Mouse (Mus musculus) cerebellum, postnatal 36 days (tissue): ENCODE results near the gene Rbfox1.

ENCODE experiments used
- DNase-seq, 2 experiments: peaks; one replicate each; pipeline ENCODE4 v3.0.0; 2021 to 2022; ENCODE audit warnings: mixed read lengths in 2 of 2

Rbfox1 gene

GRCm38 (mm10) chr16:5884746-5885689, at the start of gene Rbfox1:
Rbfox1 (plus strand) TSS chr16:5885355.
- DNase-seq, result peak; percentile 64 to 70

DNA sequence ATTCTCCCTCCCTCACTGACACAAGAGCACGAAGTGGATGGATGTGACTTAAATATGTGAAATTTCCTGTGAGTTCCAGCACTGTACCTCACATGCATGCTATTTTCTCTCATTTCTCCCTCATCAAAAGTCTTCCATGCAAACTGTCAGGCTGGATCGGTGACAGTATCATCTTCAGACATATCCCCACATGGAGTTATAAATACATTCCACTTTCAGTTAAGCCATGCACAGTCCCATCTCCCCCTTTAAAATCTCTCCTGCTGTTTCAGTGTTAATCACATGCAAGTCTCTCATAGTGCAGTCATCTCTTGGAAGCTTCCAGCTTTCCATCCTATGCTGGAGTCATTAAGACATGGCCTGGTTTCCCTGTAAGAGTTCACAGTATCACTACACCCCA, 48.4 kb upstream of the Rbfox1 start:
- DNase-seq, result no peak

- DNase-seq, result no peak
Measured at GRCm38 (mm10) chr16:5841167-5841566, 44.0 kb upstream of the Rbfox1 start.

GRCm38 (mm10) chr16:5845645-5846044, 39.5 kb upstream of the Rbfox1 start:
- no peak for DNase-seq

DNA sequence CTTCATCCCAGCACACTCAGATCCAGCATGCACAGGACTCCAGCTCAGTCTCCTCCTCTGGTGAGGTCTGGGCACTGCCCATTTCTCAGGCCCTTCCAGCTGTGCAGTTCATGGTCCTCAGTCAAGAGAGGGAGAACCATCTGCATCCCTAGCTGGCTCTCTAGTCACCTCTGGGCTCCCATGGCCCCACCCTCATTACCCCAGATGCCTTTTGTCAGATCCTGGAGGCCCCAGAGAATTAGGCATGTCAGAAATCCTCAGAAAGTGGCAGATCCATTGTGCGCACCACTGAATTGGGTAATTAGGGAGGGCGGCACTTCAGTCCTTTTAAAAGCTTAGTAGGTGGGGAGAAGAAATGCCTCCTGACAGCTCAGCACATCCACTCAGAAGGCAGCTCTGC, 32.1 kb upstream of the Rbfox1 start:
- no peak for DNase-seq

- DNase-seq, result peak; percentile 62 to 64
Measured at GRCm38 (mm10) chr16:5864350-5864749, 20.8 kb upstream of the Rbfox1 start.

- DNase-seq, result no peak
Measured at GRCm38 (mm10) chr16:5866966-5867365, 18.2 kb upstream of the Rbfox1 start.

DNA sequence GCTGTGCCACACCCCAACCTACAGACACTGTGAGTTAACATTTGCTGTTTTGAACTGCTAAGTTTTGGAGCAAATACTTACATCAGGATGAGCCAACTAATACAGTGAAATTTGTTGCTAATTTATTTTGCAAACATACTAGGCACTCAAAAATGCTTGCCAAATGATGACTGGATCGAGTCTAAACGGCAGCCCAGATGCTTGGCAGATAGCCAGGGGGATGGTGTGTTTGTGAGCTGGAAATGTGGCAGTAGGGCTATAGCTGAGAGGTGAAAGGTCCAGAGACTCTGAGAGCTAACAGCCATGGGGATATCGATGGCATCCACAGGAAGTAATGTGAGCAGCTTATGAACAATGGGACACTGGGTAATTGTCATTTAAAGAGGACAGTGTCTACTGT, 14.8 kb upstream of the Rbfox1 start:
- no peak for DNase-seq

- DNase-seq, result peak; percentile 73 to 78
Measured at GRCm38 (mm10) chr16:5881820-5882219, 3.3 kb upstream of the Rbfox1 start.

DNA sequence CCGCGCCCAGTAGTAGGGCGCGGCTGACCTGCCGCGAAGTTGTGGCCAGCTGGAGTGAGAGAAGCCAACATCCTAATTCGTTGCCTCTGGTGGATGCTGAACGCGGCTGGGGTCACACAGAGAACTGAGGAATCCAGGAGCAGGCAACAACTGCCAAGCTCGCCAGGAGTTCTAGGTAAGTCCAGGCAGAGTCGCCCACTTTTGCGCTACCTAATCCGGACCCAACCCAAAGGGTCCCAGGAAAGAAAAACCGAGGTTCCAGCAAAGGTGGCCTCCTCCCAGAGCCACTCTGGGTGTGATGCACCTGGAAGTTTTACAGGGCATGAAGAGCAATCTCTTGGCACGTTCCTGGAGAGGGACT, 515 bp downstream of the Rbfox1 start:
- no peak for DNase-seq

- DNase-seq, result no peak
Measured at GRCm38 (mm10) chr16:5895564-5895963, 10.4 kb downstream of the Rbfox1 start.

- no peak for DNase-seq
Measured at GRCm38 (mm10) chr16:5898330-5898729, 13.2 kb downstream of the Rbfox1 start.

GRCm38 (mm10) chr16:5910742-5911141, 25.6 kb downstream of the Rbfox1 start:
- DNase-seq, result peak in 1 of 2 experiments; percentile 12

GRCm38 (mm10) chr16:5911880-5912327, 26.7 kb downstream of the Rbfox1 start:
- peak; percentile 90 to 91 for DNase-seq

DNA sequence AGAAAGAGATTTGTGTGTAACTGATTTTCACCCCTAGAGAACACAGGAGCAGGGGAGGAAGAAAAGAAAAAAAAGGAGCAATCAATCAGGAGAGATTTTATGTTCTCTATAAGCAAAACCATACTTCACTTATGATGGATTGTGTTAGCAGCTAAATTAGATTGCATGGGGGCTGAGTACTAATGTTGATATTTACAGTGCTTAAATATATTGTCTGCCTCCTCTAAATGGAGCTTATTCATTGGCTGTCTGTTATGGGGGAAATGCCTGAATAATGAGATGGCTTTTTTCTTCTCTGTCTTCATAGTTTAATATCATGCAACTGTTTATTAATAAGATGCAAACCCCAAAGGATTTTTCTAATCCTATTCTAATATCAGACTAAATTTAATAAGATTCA, 32.8 kb downstream of the Rbfox1 start:
- DNase-seq, result no peak

DNA sequence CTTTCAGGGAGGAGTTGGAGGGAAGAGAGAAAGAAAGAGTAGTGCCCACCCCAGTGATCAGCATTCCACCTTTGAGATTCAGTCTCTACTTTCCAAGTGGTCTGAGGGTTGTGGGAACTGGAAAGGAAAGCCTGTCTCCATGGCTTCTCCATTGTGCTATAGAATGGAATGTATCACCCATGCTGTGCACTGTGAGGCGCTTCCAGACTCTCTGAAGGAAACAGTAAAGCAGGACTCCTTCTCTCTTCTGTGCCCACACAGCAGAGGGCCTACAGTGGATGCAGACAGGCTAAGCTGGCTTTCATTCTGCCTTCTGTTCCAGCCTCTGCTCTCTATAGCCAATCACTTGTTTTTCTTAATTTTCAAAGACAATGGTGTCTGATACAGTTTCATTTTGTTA, 41.8 kb downstream of the Rbfox1 start:
- DNase-seq, result no peak

DNA sequence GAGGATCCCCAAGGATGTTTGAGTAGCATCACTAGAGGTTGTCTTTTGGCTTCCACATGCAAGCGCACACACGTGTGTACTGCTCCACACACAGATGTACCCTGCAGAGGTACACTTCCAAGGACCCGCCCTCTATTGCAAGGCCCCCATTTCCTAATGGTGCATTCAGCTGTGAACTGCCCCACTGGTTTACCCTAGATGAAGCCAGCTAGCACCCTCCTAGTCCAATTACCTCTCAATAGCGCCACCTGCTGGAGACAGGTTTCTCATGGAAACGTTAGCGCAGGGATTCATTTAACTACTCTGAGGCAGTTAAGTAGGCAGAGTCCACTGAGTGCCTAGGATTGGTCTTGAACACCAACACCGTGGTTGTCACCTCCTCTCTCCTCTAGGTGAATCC, 46.5 kb downstream of the Rbfox1 start:
- peak; percentile 86 to 90 for DNase-seq

DNA sequence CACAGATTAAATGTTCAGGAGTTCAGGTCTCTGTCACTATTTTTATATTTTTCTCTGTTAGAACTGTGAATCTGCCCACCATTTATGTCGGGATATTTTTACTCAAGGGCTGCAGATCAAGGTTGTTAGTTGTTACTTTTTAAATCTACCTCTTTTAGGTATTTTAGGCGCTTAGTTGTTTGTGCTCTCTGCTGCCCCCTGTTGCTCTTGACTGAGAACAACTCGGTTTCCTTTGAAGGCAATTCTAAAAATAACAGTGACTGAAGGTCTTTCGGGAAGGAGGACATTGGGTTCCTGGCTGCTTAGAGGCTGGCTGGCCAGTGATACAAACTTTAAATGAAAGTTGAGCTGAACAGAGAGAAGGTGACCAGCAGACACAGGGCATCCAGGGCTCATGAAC, 54.9 kb downstream of the Rbfox1 start:
- peak in 1 of 2 experiments; percentile 20 for DNase-seq

DNA sequence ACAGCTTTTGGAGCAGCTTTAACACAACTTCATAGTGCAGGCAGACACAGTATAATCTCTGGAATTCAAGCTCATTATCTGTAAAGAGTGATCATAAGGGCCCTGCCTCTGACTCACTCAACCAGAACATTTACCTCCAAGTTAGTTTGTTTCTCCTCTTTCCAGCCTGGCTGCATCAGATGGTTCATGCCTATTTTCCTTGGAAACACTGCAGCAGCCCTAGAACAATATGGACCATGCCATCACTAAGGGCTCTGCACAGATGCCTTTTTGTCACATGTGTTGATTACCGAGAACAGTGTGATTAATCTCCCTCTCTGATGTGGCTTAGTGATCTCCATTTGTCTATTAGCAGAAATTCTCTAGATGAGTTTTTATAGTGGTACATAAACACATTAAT, 60.5 kb downstream of the Rbfox1 start:
- no peak for DNase-seq

GRCm38 (mm10) chr16:5953106-5953505, 68.0 kb downstream of the Rbfox1 start:
- DNase-seq, result no peak

- DNase-seq, result peak; percentile 15 to 23
Measured at GRCm38 (mm10) chr16:5957418-5957817, 72.3 kb downstream of the Rbfox1 start.

GRCm38 (mm10) chr16:5961786-5962185, 76.6 kb downstream of the Rbfox1 start:
- no peak for DNase-seq

DNA sequence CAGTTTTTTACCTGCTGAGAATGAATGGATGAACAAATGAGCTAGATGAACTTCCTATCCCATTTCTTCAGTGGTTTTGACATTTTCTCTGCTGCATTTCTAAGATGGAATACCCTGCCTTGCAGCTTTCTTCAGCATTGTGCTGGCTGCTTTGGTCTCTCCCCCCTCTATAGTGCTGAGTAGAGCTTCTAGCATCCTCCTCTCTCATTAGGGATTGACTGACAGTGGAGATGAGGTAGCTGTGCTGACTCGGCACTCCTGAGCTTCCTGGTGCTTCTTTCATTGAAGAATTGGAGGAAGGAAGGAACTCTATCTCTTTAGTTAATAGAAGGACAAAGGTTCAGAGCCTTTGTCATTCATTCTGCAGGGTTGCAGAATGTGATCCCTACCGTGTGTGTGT, 89.0 kb downstream of the Rbfox1 start:
- DNase-seq, result no peak
